Mouse (Mus musculus) bone marrow macrophage, adult 2 months (primary cell): ENCODE measurements around the gene Plin2.
A peak's percentile ranks its signal among the peaks of the same experiment; 100 is the strongest.

Source experiments
- CTCF ChIP-seq: IDR thresholded peaks from 2 replicates; pipeline ENCODE4 v1.5.1; 2012; ENCODE audit warnings: low read depth, mild to moderate bottlenecking, low read length, moderate library complexity
- POLR2A ChIP-seq: IDR thresholded peaks from 2 replicates; pipeline ENCODE4 v1.6.1; 2012; ENCODE audit warnings: mild to moderate bottlenecking, low read depth, low read length, borderline replicate concordance

DNA sequence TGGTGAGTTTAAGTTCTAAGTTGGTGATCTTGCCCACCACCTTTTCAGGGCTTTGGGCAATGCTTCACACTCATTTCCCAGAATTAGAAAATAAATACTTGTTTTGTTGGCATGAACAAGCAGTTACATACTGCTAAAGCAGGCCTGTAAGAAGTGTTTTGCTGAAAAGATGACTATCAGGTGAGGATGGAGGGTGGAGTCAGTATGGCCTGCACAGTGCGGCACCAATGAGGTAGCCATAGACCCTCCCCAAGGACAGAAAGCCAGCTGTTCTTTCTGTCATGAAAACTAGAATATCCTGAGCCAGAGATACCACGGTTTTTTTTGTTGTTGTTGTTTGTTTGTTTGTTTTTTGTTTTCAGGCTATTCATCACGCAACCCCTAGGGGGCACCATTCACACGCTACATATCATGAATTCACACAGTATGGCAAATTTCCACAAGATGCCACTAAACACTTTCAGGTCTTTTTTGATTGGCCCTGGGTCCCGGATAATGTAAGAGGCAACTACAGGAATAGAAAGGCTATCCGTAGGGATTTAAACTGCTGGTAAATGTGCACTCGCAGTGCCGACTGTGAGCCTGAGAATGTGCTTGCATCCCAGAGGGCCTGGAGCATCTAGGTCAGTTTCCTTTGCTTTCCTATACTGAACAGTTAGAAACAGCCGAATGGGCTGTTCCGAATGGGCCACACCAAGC, 18.0 kb downstream of the Plin2 start:
- TF ChIP-seq POLR2A = no peak
- TF ChIP-seq CTCF = peak; percentile 49
